Mouse (Mus musculus) C2C12 (cell line): Measurements from ENCODE around the gene Tmcc3.

Experiments
- CTCF ChIP-seq: IDR thresholded peaks from one replicate; pipeline ENCODE4 v1.5.1; 2011; ENCODE audit not compliant: control insufficient read depth, insufficient read depth, insufficient read length
- MAX ChIP-seq: IDR thresholded peaks from one replicate; pipeline ENCODE4 v1.6.1; 2011; ENCODE audit warnings: mild to moderate bottlenecking, control low read depth
- MYOG ChIP-seq: IDR thresholded peaks from one replicate; pipeline ENCODE4 v1.6.1; 2011; ENCODE audit not compliant: control insufficient read depth, insufficient read length; ENCODE audit errors: extremely low read depth

DNA sequence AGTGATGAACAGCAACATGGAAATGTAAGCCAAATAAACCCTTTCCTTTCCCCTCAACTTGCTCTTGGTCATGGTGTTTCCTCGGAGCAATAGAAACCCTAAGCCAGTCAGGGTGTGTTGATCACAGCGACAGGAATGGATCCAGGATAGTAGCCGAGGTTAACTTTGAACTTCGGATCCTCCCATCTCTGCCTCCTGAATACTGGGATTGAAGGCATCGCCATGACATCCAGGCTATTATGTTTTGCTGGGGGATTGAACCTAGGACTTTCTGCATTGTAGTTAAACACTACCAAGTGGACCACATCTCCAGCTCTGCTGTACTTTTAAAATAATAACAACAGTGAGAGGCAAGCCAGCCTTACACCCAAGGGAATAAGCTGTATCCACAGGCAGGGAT lies 307.8 kb downstream of the Tmcc3 start:
- TF ChIP-seq MYOG, result no peak
- no peak for TF ChIP-seq CTCF
- no peak for TF ChIP-seq MAX
